Mouse (Mus musculus): ENCODE data around the gene Eno3. TPM values are rescaled to one million over a fixed set of nuclear protein-coding genes. Genes with fewer than 3 reads are reported as not detected.

The Eno3 gene
- polyA plus RNA-seq (2012; rRNA removed), result 15.3 and 20.0 TPM in 2 replicates

- peaks cover 22% of the 10 kb centered on the region; the same call in 1 of the 2 replicates for H3K4me1 ChIP-seq (ENCODE audit: control insufficient read depth, insufficient read depth, insufficient read length)
- 49% methylated on average over 3 of the region's 3 CpGs for WGBS
These were observed at the start of gene Eno3 for GRCm38 (mm10) chr11:70656964-70657363. TSS of gene Eno3 (plus strand) at chr11:70657202.

GRCm38 (mm10) chr11:70607611-70608010, 49.4 kb upstream of the Eno3 start:
- DNase-seq (ENCODE audit: low read depth in 1 of 2, low spot score in 2 of 2), result no peak
- H3K36me3 ChIP-seq (ENCODE audit: control insufficient read depth, insufficient read depth, low read length), result peaks cover 39% of the 10 kb centered on the region
- no peak for TF ChIP-seq CTCF (IDR thresholded peaks at IDR 0.05; ENCODE audit: extremely low read depth, insufficient read depth, insufficient read length, insufficient replicate concordance)
- no peak for TF ChIP-seq POLR2A (IDR thresholded peaks at IDR 0.05; ENCODE audit: low read depth, low read length)
- H3K27me3 ChIP-seq (ENCODE audit: control insufficient read depth, insufficient read depth, low read length), result no peaks in the 10 kb centered on the region
- no peaks in the 10 kb centered on the region for H3K4me1 ChIP-seq (ENCODE audit: control insufficient read depth, insufficient read depth, insufficient read length)
- no peak overlapping the region for H3K4me3 ChIP-seq (ENCODE audit: extremely low read depth, insufficient read depth, insufficient read length)
- H3K27ac ChIP-seq (ENCODE audit: insufficient read depth, low read length), result no peak overlapping the region
- WGBS, result 87% methylated on average over 9 of the region's 9 CpGs

More at GRCm38 (mm10) chr11:70656964-70657363, at the start of gene Eno3:
- Histone ChIP-seq H3K36me3 (ENCODE audit: control insufficient read depth, insufficient read depth, low read length) (peaks cover 18% of the 10 kb centered on the region), H3K27me3 (ENCODE audit: control insufficient read depth, insufficient read depth, low read length) (no peaks in the 10 kb centered on the region), H3K4me3 (ENCODE audit: extremely low read depth, insufficient read depth, insufficient read length) (peak within 1 kb of the TSS; percentile 74), H3K27ac (ENCODE audit: insufficient read depth, low read length) (peak within 1 kb of the TSS; percentile 97)
- TF ChIP-seq CTCF (IDR thresholded peaks at IDR 0.05; ENCODE audit: extremely low read depth, insufficient read depth, insufficient read length, insufficient replicate concordance) (no peak), POLR2A (IDR thresholded peaks at IDR 0.05; ENCODE audit: low read depth, low read length) (no peak)
- DNase-seq (ENCODE audit: low read depth in 1 of 2, low spot score in 2 of 2), result no peak

GRCm38 (mm10) chr11:70608381-70609066, 48.5 kb upstream of the Eno3 start:
- no peak overlapping the region for H3K4me3 ChIP-seq (ENCODE audit: extremely low read depth, insufficient read depth, insufficient read length)
- peaks cover 42% of the 10 kb centered on the region for H3K36me3 ChIP-seq (ENCODE audit: control insufficient read depth, insufficient read depth, low read length)
- 92% methylated on average over 26 of the region's 26 CpGs for WGBS
- no peaks in the 10 kb centered on the region for H3K4me1 ChIP-seq (ENCODE audit: control insufficient read depth, insufficient read depth, insufficient read length)
- H3K27me3 ChIP-seq (ENCODE audit: control insufficient read depth, insufficient read depth, low read length), result no peaks in the 10 kb centered on the region
- no peak overlapping the region for H3K27ac ChIP-seq (ENCODE audit: insufficient read depth, low read length)
- no peak for TF ChIP-seq POLR2A (IDR thresholded peaks at IDR 0.05; ENCODE audit: low read depth, low read length)
- TF ChIP-seq CTCF (IDR thresholded peaks at IDR 0.05; ENCODE audit: extremely low read depth, insufficient read depth, insufficient read length, insufficient replicate concordance), result peak; percentile 19; the same call in 1 of the 2 replicates
- DNase-seq (ENCODE audit: low read depth in 1 of 2, low spot score in 2 of 2), result peak in 1 of 2 experiments; percentile 30

- H3K36me3 ChIP-seq (ENCODE audit: control insufficient read depth, insufficient read depth, low read length), result peaks cover 38% of the 10 kb centered on the region
- no peak for DNase-seq (ENCODE audit: low read depth in 1 of 2, low spot score in 2 of 2)
- 92% methylated on average over 4 of the region's 4 CpGs for WGBS
- H3K4me1 ChIP-seq (ENCODE audit: control insufficient read depth, insufficient read depth, insufficient read length), result peaks cover 8% of the 10 kb centered on the region; the same call in 1 of the 2 replicates
- H3K4me3 ChIP-seq (ENCODE audit: extremely low read depth, insufficient read depth, insufficient read length), result no peak overlapping the region
- no peaks in the 10 kb centered on the region for H3K27me3 ChIP-seq (ENCODE audit: control insufficient read depth, insufficient read depth, low read length)
- TF ChIP-seq POLR2A (IDR thresholded peaks at IDR 0.05; ENCODE audit: low read depth, low read length), result no peak
- TF ChIP-seq CTCF (IDR thresholded peaks at IDR 0.05; ENCODE audit: extremely low read depth, insufficient read depth, insufficient read length, insufficient replicate concordance), result no peak
- no peak overlapping the region for H3K27ac ChIP-seq (ENCODE audit: insufficient read depth, low read length)
These were observed 46.2 kb upstream of the Eno3 start for GRCm38 (mm10) chr11:70610752-70611151.

GRCm38 (mm10) chr11:70612505-70612904, 44.5 kb upstream of the Eno3 start:
- Histone ChIP-seq H3K27me3 (ENCODE audit: control insufficient read depth, insufficient read depth, low read length) (no peaks in the 10 kb centered on the region), H3K4me3 (ENCODE audit: extremely low read depth, insufficient read depth, insufficient read length) (no peak overlapping the region), H3K27ac (ENCODE audit: insufficient read depth, low read length) (no peak overlapping the region), H3K36me3 (ENCODE audit: control insufficient read depth, insufficient read depth, low read length) (peaks cover 27% of the 10 kb centered on the region), H3K4me1 (ENCODE audit: control insufficient read depth, insufficient read depth, insufficient read length) (peaks cover 8% of the 10 kb centered on the region; the same call in 1 of the 2 replicates)
- DNase-seq (ENCODE audit: low read depth in 1 of 2, low spot score in 2 of 2), result no peak
- 96% methylated on average over 7 of the region's 7 CpGs for WGBS
- no peak for TF ChIP-seq CTCF (IDR thresholded peaks at IDR 0.05; ENCODE audit: extremely low read depth, insufficient read depth, insufficient read length, insufficient replicate concordance)
- TF ChIP-seq POLR2A (IDR thresholded peaks at IDR 0.05; ENCODE audit: low read depth, low read length), result no peak

- H3K36me3 ChIP-seq (ENCODE audit: control insufficient read depth, insufficient read depth, low read length), result peaks cover 10% of the 10 kb centered on the region
- no peaks in the 10 kb centered on the region for H3K27me3 ChIP-seq (ENCODE audit: control insufficient read depth, insufficient read depth, low read length)
- peak overlapping the region; percentile 53 for H3K4me3 ChIP-seq (ENCODE audit: extremely low read depth, insufficient read depth, insufficient read length)
- under 1% methylated on average over 17 of the region's 17 CpGs for WGBS
- peak overlapping the region; percentile 41 for H3K27ac ChIP-seq (ENCODE audit: insufficient read depth, low read length)
- H3K4me1 ChIP-seq (ENCODE audit: control insufficient read depth, insufficient read depth, insufficient read length), result peaks cover 8% of the 10 kb centered on the region; the same call in 1 of the 2 replicates
- TF ChIP-seq POLR2A (IDR thresholded peaks at IDR 0.05; ENCODE audit: low read depth, low read length), result peak; percentile 33
- no peak for TF ChIP-seq CTCF (IDR thresholded peaks at IDR 0.05; ENCODE audit: extremely low read depth, insufficient read depth, insufficient read length, insufficient replicate concordance)
- DNase-seq (ENCODE audit: low read depth in 1 of 2, low spot score in 2 of 2), result peak; percentile 56 to 74
These were observed 41.9 kb upstream of the Eno3 start for GRCm38 (mm10) chr11:70615074-70615473.

Measured in spleen, adult 2 months (tissue).